Mouse (Mus musculus) intestine, embryonic 16.5 days (tissue): ENCODE measurements around the gene Bcl11b. TPM values are rescaled to one million over a fixed set of nuclear protein-coding genes. Genes with fewer than 3 reads are reported as not detected.

Source experiments
- ATAC-seq: fragments of 200-750 bp; cut with Nextera tagmentation; 2 replicates; pipeline ENCODE4 v1.8.0; 2017; ENCODE audit warnings: moderate TSS enrichment, moderate library complexity
- H3K27ac ChIP-seq: fragments of 300-500 bp; sonication (generic); 2 replicates; pipeline ENCODE4 v1.5.1; 2014; ENCODE audit warnings: mild to moderate bottlenecking, low read length
- H3K27me3 ChIP-seq: fragments of 300-500 bp; sonication (generic); replicated peaks from 2 replicates; pipeline ENCODE4 v1.6.1; 2014; ENCODE audit warnings: low read length, control low read depth, mixed read lengths; ENCODE audit not compliant: control insufficient read depth, insufficient read depth
- H3K36me3 ChIP-seq: fragments of 300-500 bp; sonication (generic); 2 replicates; pipeline ENCODE4 v1.6.1; 2014; ENCODE audit warnings: low read length, control low read depth; ENCODE audit not compliant: control insufficient read depth, insufficient read depth
- H3K4me1 ChIP-seq: fragments of 300-500 bp; sonication (generic); 2 replicates; pipeline ENCODE4 v1.6.1; 2014; ENCODE audit warnings: low read length, control low read depth, mixed read lengths; ENCODE audit not compliant: control insufficient read depth, insufficient read depth
- H3K4me2 ChIP-seq: fragments of 300-500 bp; sonication (generic); 2 replicates; pipeline ENCODE4 v1.6.1; 2014; ENCODE audit warnings: low read depth, low read length, control low read depth
- H3K4me3 ChIP-seq: fragments of 300-500 bp; sonication (generic); 2 replicates; pipeline ENCODE4 v1.5.1; 2014; ENCODE audit warnings: mild to moderate bottlenecking, low read length
- H3K9ac ChIP-seq: fragments of 300-500 bp; sonication (generic); 2 replicates; pipeline ENCODE4 v1.6.1; 2014; ENCODE audit warnings: low read depth, low read length
- H3K9me3 ChIP-seq: fragments of 300-500 bp; sonication (generic); 2 replicates; pipeline ENCODE4 v1.6.1; 2016; ENCODE audit warnings: low read length, control low read depth; ENCODE audit not compliant: control insufficient read depth
- WGBS: fragments of 180-500 bp; shearing (Covaris S2); extraction: QIAGEN DNeasy Blood & Tissue Kit; methylation state at CpG from one replicate; pipeline ENCODE4 v1.1.7; 2014; 5-methylcytosine and 5-hydroxymethylcytosine counted together
- polyA plus RNA-seq: library from polyadenylated mRNA; unstranded; fragments of >200 nt; fragmentation: Nextera tagmentation; extraction: Ambion mirVana; gene quantifications from 2 replicates; pipeline ENCODE4 v1.2.1, GENCODE M21; 2015

Bcl11b gene
- polyA plus RNA-seq, 1 experiment from 2014 or later: 3.4 TPM

DNA sequence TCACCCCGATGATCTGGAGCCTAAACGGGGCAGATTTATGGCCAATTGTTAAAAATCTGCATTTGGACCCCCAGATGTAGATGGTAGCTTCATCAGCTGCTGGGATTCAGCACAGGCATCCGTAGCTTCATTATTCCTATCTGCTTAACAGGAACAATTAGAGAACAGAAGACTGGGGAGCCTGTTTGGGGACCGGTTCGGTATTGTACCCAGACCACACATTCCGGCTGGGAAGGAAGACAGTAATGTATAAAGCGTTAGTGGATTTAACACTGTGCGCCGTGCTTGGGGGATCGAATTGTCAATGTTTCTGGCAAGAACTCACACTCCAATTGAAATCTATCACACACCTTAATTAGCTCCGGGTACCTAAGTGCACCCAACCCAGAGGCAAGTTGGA, 6.9 kb upstream of the Bcl11b start:
- no peaks in the 10 kb centered on the region for H3K36me3 ChIP-seq
- 78% methylated on average over 11 of the region's 11 CpGs for WGBS
- no peak overlapping the region for H3K9ac ChIP-seq
- no peaks in the 10 kb centered on the region for H3K9me3 ChIP-seq
- peaks cover 11% of the 10 kb centered on the region for H3K4me1 ChIP-seq
- H3K4me3 ChIP-seq: no peak overlapping the region
- H3K4me2 ChIP-seq: no peak overlapping the region
- no peak overlapping the region for H3K27ac ChIP-seq
- ATAC-seq: no peak
- peaks cover 7% of the 10 kb centered on the region; the same call in 1 of the 2 replicates for H3K27me3 ChIP-seq

DNA sequence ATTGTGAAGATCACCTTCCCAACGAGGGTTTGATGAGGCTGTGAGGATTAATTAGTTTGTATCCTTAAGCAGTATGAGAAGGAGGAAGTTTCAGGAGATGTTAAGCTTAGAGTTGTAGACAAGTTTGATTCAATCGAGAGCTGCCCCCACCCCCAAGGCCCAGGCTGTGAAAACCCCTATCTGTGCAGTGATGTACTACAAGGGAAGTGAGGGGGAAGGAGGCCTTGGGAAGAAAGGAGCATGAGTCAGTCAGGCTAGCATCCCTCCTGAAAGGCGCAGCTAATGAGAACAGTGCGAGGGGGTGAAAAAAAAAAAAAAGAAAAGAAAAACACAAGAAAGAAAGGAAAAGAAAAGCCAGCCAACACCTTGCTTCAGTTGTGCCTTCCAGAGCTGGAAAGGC, 5.8 kb upstream of the Bcl11b start:
- WGBS: 51% methylated on average over 4 of the region's 4 CpGs
- Histone ChIP-seq H3K27me3 (peaks cover 12% of the 10 kb centered on the region; the same call in 1 of the 2 replicates), H3K9ac (no peak overlapping the region), H3K4me1 (peaks cover 20% of the 10 kb centered on the region), H3K9me3 (no peaks in the 10 kb centered on the region), H3K36me3 (no peaks in the 10 kb centered on the region), H3K4me3 (no peak overlapping the region), H3K4me2 (no peak overlapping the region), H3K27ac (no peak overlapping the region)
- no peak for ATAC-seq

DNA sequence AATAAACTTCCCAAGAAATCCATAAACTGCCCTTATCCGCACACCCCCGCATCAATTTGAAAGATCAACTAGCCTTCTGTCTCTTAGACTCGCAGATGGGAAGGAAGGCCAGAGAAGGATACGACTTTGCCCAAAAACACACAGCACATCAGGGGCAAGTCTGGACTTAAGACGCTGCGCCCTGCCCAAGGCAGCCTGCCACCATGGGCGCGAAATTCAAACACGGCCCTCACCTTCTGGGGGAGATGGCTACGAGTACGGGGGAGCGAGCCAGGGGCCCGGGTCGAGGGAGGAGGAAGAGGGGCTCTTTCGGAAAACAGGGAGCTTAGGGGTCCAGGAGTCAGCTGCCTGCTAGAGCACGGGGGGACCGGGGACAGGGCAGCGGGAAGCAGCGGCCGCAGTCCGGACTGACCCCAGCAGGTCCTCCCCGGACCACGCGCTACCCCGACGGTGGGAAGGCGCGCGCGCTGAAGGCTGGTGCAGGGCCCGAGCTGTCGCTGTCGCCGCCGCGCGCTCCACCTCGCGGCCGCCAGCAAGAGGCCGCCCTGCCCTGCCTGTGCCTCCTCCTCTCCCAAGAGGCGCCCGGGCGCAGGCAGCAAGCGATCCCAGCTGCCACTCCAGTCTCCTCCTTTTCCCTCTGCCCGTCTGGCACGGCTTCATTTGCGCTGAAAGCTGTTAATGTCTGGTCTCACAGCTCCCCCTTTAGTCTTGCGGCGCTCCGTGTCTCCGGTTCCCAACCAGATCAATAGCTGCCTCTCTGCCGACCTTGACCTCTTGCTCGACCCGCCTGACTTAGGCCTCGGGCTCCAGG, 2.6 kb upstream of the Bcl11b start:
- H3K9me3 ChIP-seq: no peaks in the 10 kb centered on the region
- H3K9ac ChIP-seq: peak overlapping the region; percentile 93
- H3K27ac ChIP-seq: peak overlapping the region; percentile 99
- WGBS: 2% methylated on average over 56 of the region's 56 CpGs
- H3K4me1 ChIP-seq: peaks cover 22% of the 10 kb centered on the region
- peak overlapping the region; percentile 89 for H3K4me3 ChIP-seq
- peaks cover 12% of the 10 kb centered on the region; the same call in 1 of the 2 replicates for H3K27me3 ChIP-seq
- H3K36me3 ChIP-seq: no peaks in the 10 kb centered on the region
- ATAC-seq: peak; percentile 75
- H3K4me2 ChIP-seq: peak overlapping the region; percentile 89

DNA sequence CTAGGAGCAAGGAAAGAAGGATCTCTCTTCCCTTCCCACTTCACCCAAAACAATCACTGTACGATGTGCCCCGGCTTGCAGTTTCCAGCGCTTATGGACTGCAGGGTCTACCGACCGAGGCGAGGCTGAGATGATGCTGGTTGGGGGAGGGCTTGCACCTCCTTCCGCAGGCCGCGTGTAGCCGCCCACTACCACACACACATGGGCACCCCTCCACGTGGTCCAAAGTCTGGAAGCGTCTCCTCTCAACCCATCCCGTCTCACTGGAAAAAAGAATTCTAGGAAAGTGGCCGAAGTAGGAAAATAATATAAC, 2.0 kb upstream of the Bcl11b start:
- H3K9ac ChIP-seq: peak overlapping the region; percentile 93
- no peaks in the 10 kb centered on the region for H3K36me3 ChIP-seq
- ATAC-seq: peak; percentile 9
- H3K9me3 ChIP-seq: no peaks in the 10 kb centered on the region
- peaks cover 22% of the 10 kb centered on the region for H3K4me1 ChIP-seq
- peak overlapping the region; percentile 89 for H3K4me2 ChIP-seq
- peak overlapping the region; percentile 89 for H3K4me3 ChIP-seq
- H3K27me3 ChIP-seq: peaks cover 12% of the 10 kb centered on the region; the same call in 1 of the 2 replicates
- peak overlapping the region; percentile 99 for H3K27ac ChIP-seq
- WGBS: 10% methylated on average over 14 of the region's 14 CpGs

DNA sequence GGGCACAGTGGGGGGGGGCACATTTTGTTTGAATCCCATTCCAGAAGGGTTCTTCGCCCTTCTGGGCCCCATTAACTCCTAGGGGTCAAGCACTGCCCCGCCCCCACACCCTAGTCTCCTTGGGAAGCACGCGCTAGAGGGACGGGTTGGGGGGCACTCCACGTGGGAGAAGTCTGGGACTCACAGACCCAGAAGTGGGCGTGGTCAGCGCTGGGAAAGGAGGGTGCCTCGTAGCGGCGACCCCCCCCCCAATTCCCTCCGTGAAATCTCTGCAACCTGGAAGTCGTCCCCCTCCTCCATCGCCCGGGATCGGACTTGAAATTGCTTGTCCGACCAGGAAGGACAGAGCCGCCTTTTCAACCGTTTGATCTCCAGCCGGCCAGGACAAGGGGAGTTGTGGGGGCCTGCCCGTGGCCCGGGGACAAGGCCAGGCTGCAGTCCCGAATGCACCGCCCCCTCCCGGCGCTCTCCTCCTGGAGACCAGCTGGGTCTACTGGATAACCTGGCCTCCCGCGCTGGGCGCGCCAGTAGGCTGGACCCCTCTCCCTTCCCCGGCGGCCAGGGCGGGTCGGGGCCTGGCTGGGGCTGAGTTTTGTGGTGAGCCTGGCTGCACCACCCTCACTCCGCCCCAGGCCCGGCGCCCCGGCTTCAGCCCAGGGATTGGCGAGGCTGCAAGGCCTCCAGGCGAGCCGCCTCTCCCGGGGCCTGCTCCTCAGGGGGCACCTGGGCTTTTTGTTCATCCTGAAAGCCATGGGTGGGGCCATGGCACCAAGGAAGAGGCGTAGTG, 1.5 kb upstream of the Bcl11b start:
- under 1% methylated on average over 43 of the region's 43 CpGs for WGBS
- ATAC-seq: peak; percentile 58
- peak overlapping the region; percentile 89 for H3K4me3 ChIP-seq
- H3K27ac ChIP-seq: peak overlapping the region; percentile 99
- peaks cover 25% of the 10 kb centered on the region for H3K4me1 ChIP-seq
- H3K36me3 ChIP-seq: no peaks in the 10 kb centered on the region
- peaks cover 12% of the 10 kb centered on the region; the same call in 1 of the 2 replicates for H3K27me3 ChIP-seq
- H3K9me3 ChIP-seq: no peaks in the 10 kb centered on the region
- peak overlapping the region; percentile 93 for H3K9ac ChIP-seq
- peak overlapping the region; percentile 89 for H3K4me2 ChIP-seq

DNA sequence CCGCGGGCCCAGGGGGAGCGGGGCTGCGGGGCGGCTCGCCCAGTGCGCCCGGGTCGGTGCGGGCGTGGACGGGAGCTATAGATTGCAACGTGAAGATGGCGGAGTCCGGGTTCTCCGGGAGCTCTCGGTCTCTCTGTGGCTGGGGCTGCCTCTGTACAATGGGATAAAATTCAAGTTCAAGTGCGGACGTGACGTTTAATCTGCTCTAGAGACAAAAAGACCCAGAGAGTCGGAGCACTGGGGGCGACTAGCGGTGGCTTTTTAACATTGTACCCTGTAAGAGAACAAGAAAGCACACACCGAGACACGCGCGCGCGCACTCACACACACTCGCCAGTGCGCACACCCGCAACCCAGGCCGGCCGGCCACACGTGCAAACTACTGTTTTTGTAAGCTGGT, 526 bp upstream of the Bcl11b start:
- peak overlapping the region; percentile 99 for H3K27ac ChIP-seq
- H3K9me3 ChIP-seq: no peaks in the 10 kb centered on the region
- H3K4me2 ChIP-seq: peak overlapping the region; percentile 89
- peaks cover 28% of the 10 kb centered on the region for H3K4me1 ChIP-seq
- peak overlapping the region; percentile 89 for H3K4me3 ChIP-seq
- H3K9ac ChIP-seq: peak overlapping the region; percentile 93
- under 1% methylated on average over 35 of the region's 35 CpGs for WGBS
- H3K27me3 ChIP-seq: peaks cover 12% of the 10 kb centered on the region; the same call in 1 of the 2 replicates
- peak; percentile 77 for ATAC-seq
- H3K36me3 ChIP-seq: no peaks in the 10 kb centered on the region

DNA sequence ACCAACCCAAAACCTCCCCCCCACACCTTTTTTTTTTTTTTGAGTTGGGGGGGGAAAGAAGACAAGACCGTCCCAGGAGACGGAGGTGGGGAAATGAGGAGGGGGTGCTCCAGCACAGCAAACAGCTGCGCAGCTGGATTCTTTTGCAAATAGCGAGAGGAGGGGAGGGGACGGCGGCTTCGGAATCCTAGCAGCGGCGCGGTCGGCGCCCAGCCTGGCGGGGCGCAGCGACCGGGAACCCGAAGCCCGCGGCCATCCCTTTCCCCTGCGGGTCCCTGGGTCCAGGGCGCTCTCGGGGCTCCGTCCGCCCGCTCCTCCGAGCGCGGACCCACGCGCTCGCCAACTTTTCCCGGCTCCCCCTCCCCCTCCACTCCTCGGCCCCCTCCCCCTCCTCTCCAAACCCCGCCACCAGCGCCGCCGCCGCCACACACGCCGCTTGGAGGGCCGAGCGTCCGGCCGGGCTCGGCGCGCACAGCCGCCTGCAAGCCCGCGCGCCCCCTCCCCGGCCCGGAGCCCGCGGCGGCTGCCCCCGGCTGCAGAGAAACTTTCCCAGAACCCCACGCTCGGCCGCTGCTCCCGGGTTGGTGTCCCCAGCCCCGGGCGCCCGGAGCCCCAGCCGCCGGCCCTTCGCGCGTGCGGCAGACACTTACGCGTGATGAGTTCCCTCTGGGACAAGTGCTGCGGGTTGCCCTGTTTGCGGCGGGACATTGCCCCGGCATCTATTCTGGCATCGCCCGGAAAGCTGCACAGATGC, 789 bp downstream of the Bcl11b start:
- Histone ChIP-seq H3K36me3 (no peaks in the 10 kb centered on the region), H3K4me3 (peak overlapping the region; percentile 89), H3K9me3 (no peaks in the 10 kb centered on the region), H3K27me3 (peaks cover 12% of the 10 kb centered on the region; the same call in 1 of the 2 replicates), H3K9ac (peak overlapping the region; percentile 93), H3K4me1 (peaks cover 34% of the 10 kb centered on the region), H3K27ac (peak overlapping the region; percentile 99), H3K4me2 (peak overlapping the region; percentile 89)
- no peak for ATAC-seq
- WGBS: under 1% methylated on average over 72 of the region's 78 CpGs

DNA sequence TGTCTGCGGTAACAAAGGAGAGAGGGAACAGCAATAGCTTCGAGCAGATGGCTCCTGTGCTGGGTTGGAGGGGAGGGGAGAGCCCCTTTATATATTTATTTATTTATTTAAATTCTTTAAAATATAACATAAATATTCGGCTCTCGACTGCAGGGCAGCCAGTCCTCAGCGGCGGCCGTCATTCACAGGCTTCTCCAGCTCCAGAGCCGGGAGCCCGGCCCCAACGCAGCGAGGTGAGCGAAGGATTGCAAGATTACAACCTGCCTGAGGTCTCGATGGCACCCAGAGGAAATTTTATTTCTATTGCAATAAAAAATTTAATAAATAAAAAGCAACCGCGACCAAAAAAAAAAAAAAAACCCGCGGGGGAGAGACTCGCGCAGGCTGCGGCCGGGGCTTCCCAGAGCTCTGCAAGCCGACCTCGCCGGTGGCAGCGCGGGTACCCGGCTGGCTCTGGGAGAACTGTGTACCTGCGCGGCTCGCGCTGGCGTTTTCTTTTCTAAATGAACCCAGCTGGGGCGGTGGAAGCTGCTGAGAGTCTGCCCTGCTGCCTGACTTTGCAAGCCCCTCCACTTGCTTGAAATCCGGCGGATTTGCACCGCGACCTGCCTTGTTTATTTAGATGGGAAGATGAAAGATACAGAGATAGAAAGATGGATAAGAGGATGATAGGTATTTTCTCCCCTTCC, 1.6 kb downstream of the Bcl11b start:
- no peak for ATAC-seq
- Histone ChIP-seq H3K9ac (peak overlapping the region; percentile 93), H3K27ac (no peak overlapping the region), H3K4me1 (peaks cover 34% of the 10 kb centered on the region), H3K9me3 (no peaks in the 10 kb centered on the region), H3K4me3 (peak overlapping the region; percentile 89), H3K4me2 (peak overlapping the region; percentile 89), H3K27me3 (peaks cover 12% of the 10 kb centered on the region; the same call in 1 of the 2 replicates), H3K36me3 (no peaks in the 10 kb centered on the region)
- WGBS: 3% methylated on average over 37 of the region's 37 CpGs
